Mouse (Mus musculus) hindbrain, embryonic 14.5 days (tissue): ENCODE results near the gene Errfi1. TPM values are rescaled to one million over a fixed set of nuclear protein-coding genes. Genes with fewer than 3 reads are reported as not detected.

Experiments
- ATAC-seq: fragments of 200-750 bp; cut with Nextera tagmentation; 2 replicates; pipeline ENCODE4 v1.8.0; 2017; ENCODE audit warnings: moderate number of reproducible peaks, mild to moderate bottlenecking, moderate TSS enrichment, moderate library complexity; ENCODE audit not compliant: low FRiP score
- DNase-seq: peaks from one replicate; pipeline ENCODE4 v3.0.0-alpha.2; 2015; ENCODE audit warnings: low spot score
- H3K27ac ChIP-seq: fragments of 300-500 bp; sonication (generic); 2 replicates; pipeline ENCODE4 v1.5.1; 2014; ENCODE audit warnings: mild to moderate bottlenecking, moderate library complexity
- H3K27me3 ChIP-seq: fragments of 300-500 bp; sonication (generic); 2 replicates; pipeline ENCODE4 v1.6.1; 2014; ENCODE audit warnings: mild to moderate bottlenecking, low read length, mixed read lengths; ENCODE audit not compliant: control insufficient read depth, insufficient read depth
- H3K36me3 ChIP-seq: fragments of 300-500 bp; sonication (generic); replicated peaks from 2 replicates; pipeline ENCODE4 v1.6.1; 2014; ENCODE audit not compliant: control insufficient read depth, insufficient read depth
- H3K4me1 ChIP-seq: fragments of 300-500 bp; sonication (generic); replicated peaks from 2 replicates; pipeline ENCODE4 v1.6.1; 2014; ENCODE audit warnings: antibody characterized with exemption, low read length, mixed read lengths; ENCODE audit not compliant: control insufficient read depth, insufficient read depth
- H3K4me2 ChIP-seq: fragments of 300-500 bp; sonication (generic); replicated peaks from 2 replicates; pipeline ENCODE4 v1.6.1; 2014; ENCODE audit warnings: mild to moderate bottlenecking, moderate library complexity
- H3K4me3 ChIP-seq: fragments of 300-500 bp; sonication (generic); replicated peaks from 2 replicates; pipeline ENCODE4 v1.5.1; 2014; ENCODE audit warnings: mild to moderate bottlenecking, low read length
- H3K9ac ChIP-seq: fragments of 300-500 bp; sonication (generic); 2 replicates; pipeline ENCODE4 v1.6.1; 2014
- H3K9me3 ChIP-seq: fragments of 300-500 bp; sonication (generic); 2 replicates; pipeline ENCODE4 v1.6.1; 2016; ENCODE audit warnings: low read length; ENCODE audit not compliant: control insufficient read depth
- WGBS: fragments of 180-500 bp; shearing (Covaris S2); extraction: QIAGEN DNeasy Blood & Tissue Kit; methylation state at CpG from one replicate; pipeline ENCODE4 v1.1.7; 2014; 5-methylcytosine and 5-hydroxymethylcytosine counted together
- polyA plus RNA-seq: library from polyadenylated mRNA; unstranded; fragments of >200 nt; fragmentation: Nextera tagmentation; extraction: Ambion mirVana; gene quantifications from 2 replicates; pipeline ENCODE4 v1.2.1, GENCODE M21; 2014

Errfi1 gene
- polyA plus RNA-seq, 1 experiment from 2014 or later: 39.6 TPM

DNA sequence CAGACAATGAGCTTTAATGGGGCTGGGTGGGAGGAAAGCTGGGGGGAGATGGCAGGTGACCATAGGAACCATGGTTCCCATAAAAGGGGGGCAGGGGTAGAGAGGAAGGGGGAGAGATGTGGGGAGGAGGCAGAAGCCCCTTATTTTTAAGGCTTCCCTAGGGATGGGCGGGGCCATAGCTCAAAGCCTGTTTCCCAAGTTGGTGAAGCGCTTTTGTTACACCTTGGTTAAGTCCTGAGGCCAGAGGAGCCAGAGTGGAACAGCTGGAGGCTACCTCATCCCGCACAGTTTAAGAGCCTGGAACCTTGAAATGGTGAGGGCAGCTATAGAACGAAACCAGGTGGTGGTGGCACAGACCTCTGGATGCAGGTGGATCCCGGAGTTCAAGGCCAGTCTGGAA is 34.2 kb downstream of the Errfi1 start:
- DNase-seq (no peak), ATAC-seq (no peak)
- no peaks in the 10 kb centered on the region for H3K27me3 ChIP-seq
- H3K9me3 ChIP-seq: no peaks in the 10 kb centered on the region
- 87% methylated on average over 5 of the region's 5 CpGs for WGBS
- no peak overlapping the region for H3K4me2 ChIP-seq
- no peak overlapping the region for H3K27ac ChIP-seq
- H3K4me1 ChIP-seq: no peaks in the 10 kb centered on the region
- H3K9ac ChIP-seq: no peak overlapping the region
- H3K4me3 ChIP-seq: no peak overlapping the region
- H3K36me3 ChIP-seq: no peaks in the 10 kb centered on the region

- WGBS: 87% methylated on average over 4 of the region's 4 CpGs
- no peak for DNase-seq
- no peak overlapping the region for H3K9ac ChIP-seq
- H3K4me3 ChIP-seq: no peak overlapping the region
- no peaks in the 10 kb centered on the region for H3K4me1 ChIP-seq
- H3K27ac ChIP-seq: no peak overlapping the region
- no peaks in the 10 kb centered on the region for H3K27me3 ChIP-seq
- ATAC-seq: no peak
- no peaks in the 10 kb centered on the region for H3K36me3 ChIP-seq
- no peaks in the 10 kb centered on the region for H3K9me3 ChIP-seq
- no peak overlapping the region for H3K4me2 ChIP-seq
These were observed 34.8 kb downstream of the Errfi1 start for GRCm38 (mm10) chr4:150888492-150888891.

DNA sequence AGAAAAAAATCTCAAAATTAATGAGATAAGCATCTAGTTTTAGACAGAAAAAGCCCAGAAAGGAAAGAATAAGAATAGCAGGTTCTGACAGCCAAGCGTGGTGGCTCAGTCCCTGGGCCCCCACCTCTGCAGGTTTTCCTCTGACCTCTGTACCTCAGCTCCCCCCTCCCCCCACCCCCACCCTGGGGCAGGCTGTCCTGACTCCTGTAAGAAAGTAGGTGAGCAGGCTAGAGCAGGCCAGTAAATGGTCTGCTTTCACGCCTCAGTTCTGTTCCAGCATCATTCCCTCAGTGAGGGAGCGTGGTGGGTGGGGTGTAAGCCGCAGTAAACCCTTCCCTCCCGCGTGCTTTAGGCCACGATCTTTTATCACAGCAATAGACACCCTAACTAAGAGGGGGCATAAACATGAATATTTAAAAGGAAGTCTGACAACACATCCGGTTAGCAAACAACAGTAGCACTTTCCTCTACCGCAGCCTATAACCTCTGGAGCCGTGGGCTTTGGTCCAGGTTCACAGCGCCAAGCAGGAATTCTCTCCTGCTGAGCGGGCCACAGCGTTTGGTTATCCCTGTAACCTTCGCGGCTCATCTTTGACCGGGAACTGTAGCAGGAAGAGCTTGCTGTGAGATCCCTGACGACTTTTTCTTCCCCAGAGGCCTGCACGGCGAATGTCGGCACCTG is 35.7 kb downstream of the Errfi1 start:
- peak overlapping the region; percentile 15 for H3K4me2 ChIP-seq
- H3K27ac ChIP-seq: no peak overlapping the region
- 42% methylated on average over 20 of the region's 20 CpGs for WGBS

GRCm38 (mm10) chr4:150889955-150890315 is 36.2 kb downstream of the Errfi1 start:
- H3K4me1 ChIP-seq: no peaks in the 10 kb centered on the region

More for the DNA sequence above, 35.7 kb downstream of the Errfi1 start:
- ATAC-seq (no peak), DNase-seq (no peak)
- no peak overlapping the region for H3K9ac ChIP-seq
- no peaks in the 10 kb centered on the region for H3K27me3 ChIP-seq
- no peaks in the 10 kb centered on the region for H3K4me1 ChIP-seq
- H3K36me3 ChIP-seq: no peaks in the 10 kb centered on the region
- H3K9me3 ChIP-seq: no peaks in the 10 kb centered on the region
- H3K4me3 ChIP-seq: no peak overlapping the region

GRCm38 (mm10) chr4:150891308-150891707 is 37.6 kb downstream of the Errfi1 start:
- Histone ChIP-seq H3K27ac (no peak overlapping the region), H3K4me1 (no peaks in the 10 kb centered on the region), H3K36me3 (peaks cover 4% of the 10 kb centered on the region), H3K4me2 (no peak overlapping the region), H3K27me3 (no peaks in the 10 kb centered on the region), H3K9ac (no peak overlapping the region), H3K4me3 (no peak overlapping the region), H3K9me3 (no peaks in the 10 kb centered on the region)
- WGBS: 82% methylated on average over 5 of the region's 5 CpGs
- no peak for DNase-seq
- no peak for ATAC-seq

More at GRCm38 (mm10) chr4:150889955-150890315, 36.2 kb downstream of the Errfi1 start:
- Histone ChIP-seq H3K4me3 (no peak overlapping the region), H3K27me3 (no peaks in the 10 kb centered on the region), H3K4me2 (peak overlapping the region; percentile 15), H3K9ac (no peak overlapping the region), H3K36me3 (no peaks in the 10 kb centered on the region), H3K27ac (0 out of 2 replicates have a peak overlapping the region, but pooled peaks have one; percentile 12), H3K9me3 (no peaks in the 10 kb centered on the region)
- DNase-seq (no peak), ATAC-seq (no peak)
- 49% methylated on average over 13 of the region's 13 CpGs for WGBS

DNA sequence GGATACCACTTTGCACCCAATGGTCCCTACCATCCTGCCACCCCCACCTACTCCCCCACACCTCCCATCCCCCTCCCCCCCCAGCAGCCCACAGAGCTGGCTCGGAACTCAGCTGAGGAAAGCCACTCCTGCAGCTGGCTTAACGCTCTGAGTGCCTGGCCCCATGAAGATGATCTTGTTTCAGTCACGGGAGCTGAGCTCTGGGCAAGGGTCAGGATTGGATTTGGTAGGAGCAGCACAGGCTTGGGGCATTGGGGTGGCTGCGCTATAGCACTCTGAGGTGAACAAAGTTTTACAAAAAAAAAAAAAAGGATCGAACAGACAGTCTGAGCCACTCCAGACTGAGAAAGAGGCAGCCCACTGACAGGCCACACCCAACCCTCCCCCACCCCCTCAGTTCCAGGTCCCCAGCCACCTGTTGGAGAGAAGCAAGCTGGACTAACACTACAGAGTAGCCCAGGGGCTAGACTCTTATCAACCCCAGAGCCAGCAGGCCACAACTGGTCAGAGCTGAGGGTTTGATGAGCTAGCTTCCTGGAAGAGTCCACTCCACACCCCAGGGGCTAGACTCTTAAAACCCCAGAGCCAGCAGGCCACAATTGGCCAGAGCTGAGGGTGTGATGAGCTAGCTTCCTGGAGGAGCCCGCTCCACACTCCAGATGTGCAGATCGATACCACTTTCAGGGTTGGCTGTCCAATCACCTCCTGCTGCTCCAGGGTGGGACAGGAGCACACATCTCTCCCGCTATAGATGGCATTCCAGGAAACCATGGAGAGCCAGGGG is 41.2 kb downstream of the Errfi1 start:
- Histone ChIP-seq H3K27me3 (no peaks in the 10 kb centered on the region), H3K4me3 (no peak overlapping the region), H3K36me3 (peaks cover 35% of the 10 kb centered on the region), H3K9me3 (no peaks in the 10 kb centered on the region), H3K27ac (no peak overlapping the region), H3K4me1 (no peaks in the 10 kb centered on the region), H3K4me2 (no peak overlapping the region), H3K9ac (no peak overlapping the region)
- ATAC-seq: no peak
- DNase-seq: no peak
- WGBS: 78% methylated on average over 8 of the region's 8 CpGs

DNA sequence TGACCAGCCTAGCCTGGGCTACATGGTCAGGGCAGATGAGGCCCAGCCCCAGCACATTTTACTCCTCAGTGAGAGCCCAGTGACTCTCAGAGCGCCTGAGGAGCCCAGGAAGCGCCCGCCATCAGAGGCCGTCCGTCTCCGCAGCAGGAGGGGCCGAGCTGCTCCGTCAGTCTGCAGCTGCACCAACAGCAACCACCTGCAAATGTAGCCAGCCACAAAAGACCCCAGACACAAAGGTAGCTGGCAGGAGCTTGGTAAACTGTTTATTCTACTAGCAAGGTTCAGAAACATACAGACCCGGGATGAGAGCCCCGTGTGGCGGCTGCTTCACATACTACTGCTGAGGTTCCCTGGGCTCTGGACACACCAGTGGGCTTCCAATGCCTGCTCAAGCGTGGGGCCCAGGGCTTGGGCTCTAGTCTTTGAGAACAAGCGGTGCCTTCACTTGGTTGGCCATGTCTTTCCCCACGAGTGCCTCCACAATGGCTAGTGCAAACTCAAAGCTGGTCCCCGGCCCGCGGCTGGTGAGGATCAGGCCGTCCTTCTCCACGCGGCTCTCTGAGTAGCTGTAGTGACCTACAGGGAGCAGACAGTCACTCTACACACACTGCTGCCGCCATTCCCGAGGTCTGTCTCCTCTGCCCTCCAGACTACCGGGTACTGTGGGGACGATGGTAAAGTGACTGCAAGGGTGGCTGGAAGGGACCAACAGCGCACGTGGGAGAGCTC is 43.3 kb downstream of the Errfi1 start:
- no peaks in the 10 kb centered on the region for H3K9me3 ChIP-seq
- no peak for ATAC-seq
- H3K27me3 ChIP-seq: no peaks in the 10 kb centered on the region
- no peaks in the 10 kb centered on the region for H3K4me1 ChIP-seq
- no peak overlapping the region for H3K9ac ChIP-seq
- H3K27ac ChIP-seq: no peak overlapping the region
- H3K36me3 ChIP-seq: peaks cover 46% of the 10 kb centered on the region
- WGBS: 94% methylated on average over 26 of the region's 26 CpGs
- no peak for DNase-seq
- H3K4me3 ChIP-seq: no peak overlapping the region
- H3K4me2 ChIP-seq: no peak overlapping the region

- no peak overlapping the region for H3K4me3 ChIP-seq
- 61% methylated on average over 13 of the region's 13 CpGs for WGBS
- DNase-seq (peak; percentile 77), ATAC-seq (no peak)
- H3K36me3 ChIP-seq: peaks cover 63% of the 10 kb centered on the region
- no peaks in the 10 kb centered on the region for H3K4me1 ChIP-seq
- no peaks in the 10 kb centered on the region for H3K27me3 ChIP-seq
- no peaks in the 10 kb centered on the region for H3K9me3 ChIP-seq
- no peak overlapping the region for H3K4me2 ChIP-seq
- no peak overlapping the region for H3K9ac ChIP-seq
- H3K27ac ChIP-seq: no peak overlapping the region
These were observed 45.1 kb downstream of the Errfi1 start for GRCm38 (mm10) chr4:150898716-150899365.

DNA sequence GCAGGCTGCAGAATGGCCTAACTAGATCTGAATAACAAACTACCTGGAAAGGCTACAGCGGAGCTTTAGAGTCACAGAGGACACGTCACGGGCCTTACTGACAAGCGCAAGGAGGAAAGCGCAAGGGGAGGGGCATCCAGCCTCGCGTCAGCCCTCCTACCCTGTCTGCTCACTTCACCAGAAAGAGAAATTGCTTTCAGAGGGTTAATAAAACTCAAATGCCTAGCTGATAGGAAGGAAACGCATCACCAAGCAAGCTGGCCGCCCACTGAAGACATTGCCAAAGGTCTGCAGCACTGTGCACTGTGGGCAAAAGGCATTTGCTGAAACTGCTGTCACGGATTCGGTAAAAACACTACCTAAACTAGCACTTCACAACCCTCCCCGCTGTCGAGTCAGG is 46.8 kb downstream of the Errfi1 start:
- H3K36me3 ChIP-seq: peaks cover 74% of the 10 kb centered on the region
- DNase-seq: no peak
- no peak for ATAC-seq

More for the DNA sequence above, 46.8 kb downstream of the Errfi1 start:
- Histone ChIP-seq H3K9me3 (no peaks in the 10 kb centered on the region), H3K4me3 (no peak overlapping the region), H3K27me3 (no peaks in the 10 kb centered on the region), H3K27ac (no peak overlapping the region), H3K4me1 (no peaks in the 10 kb centered on the region), H3K9ac (no peak overlapping the region), H3K4me2 (no peak overlapping the region)
- WGBS: 98% methylated on average over 13 of the region's 13 CpGs
